ENCODE assay signal across 26 mouse cellular contexts in genomic region chr8:121593293-121593692, GRCm38 (mm10). TPM values are rescaled to one million over a fixed set of nuclear protein-coding genes. Genes with fewer than 3 reads are reported as not detected.
"Had no signal": no experiment of that assay in that cellular context is flagged by ENCODE, and none has a peak within 500 bp of the region (broad histone marks: within the 10 kb centered on the region; RNA-seq: fewer than 3 reads in every experiment).

No protein-coding gene starts in this region.

- H3K9me3 ChIP-seq: liver, embryonic 13.5 days had no signal

- H3K27me3 ChIP-seq: liver, embryonic 13.5 days had no signal

- H3K27ac ChIP-seq: kidney, postnatal 0 days; liver, embryonic 13.5 days had no signal

- H3K4me2 ChIP-seq: midbrain, embryonic 11.5 days had no signal

- DNase-seq: liver, embryonic 13.5 days; lung, adult 2 months; midbrain, embryonic 14.5 days; thymus, adult 18-20 months; thymus, postnatal 36 days had no signal

RNA-seq across cellular contexts. Expression of gene 1700018B08Rik, which starts 49.2 kb away (rescaled TPM):
- total RNA-seq: layer of hippocampus, adult 8-10 months; layer of hippocampus, postnatal 14 days; left cerebral cortex, postnatal 25 days; liver, adult 2 months; megakaryocyte progenitor cell, adult 5-6 weeks; megakaryocyte-erythroid progenitor cell, adult 5-6 weeks; midbrain, postnatal 0 days had no signal
- polyA plus RNA-seq: kidney, embryonic 14.5 days; kidney, postnatal 0 days; large intestine, adult 2 months; limb, embryonic 11.5 days; limb, embryonic 14.5 days; liver, adult 2 months; liver, embryonic 13.5 days; liver, embryonic 16.5 days; lung, adult 2 months; lung, embryonic 16.5 days; midbrain, embryonic 11.5 days; midbrain, postnatal 0 days; neural tube, embryonic 11.5 days; neural tube, embryonic 14.5 days; small intestine, adult 2 months; spleen, adult 2 months; stomach, embryonic 16.5 days; urinary bladder, adult 2 months had no signal

RNA-seq across cellular contexts. Expression of gene Zcchc14, which starts 59.4 kb away (rescaled TPM):
- total RNA-seq: megakaryocyte-erythroid progenitor cell, adult 5-6 weeks had no signal
